In genomic region chr8:120863683-120864082, GRCm38 (mm10) we compare ENCODE assay signal across 25 mouse cellular contexts.
A peak's percentile ranks its signal among the peaks of the same experiment; 100 is the strongest.
DNase-seq lines count a peak whose midpoint lies in the region; ATAC-seq lines count a peak whose summit lies in the region.
"Had no signal": no experiment of that assay in that cellular context is flagged by ENCODE, and none has a peak within 500 bp of the region (broad histone marks: within the 10 kb centered on the region; RNA-seq: fewer than 3 reads in every experiment).

No protein-coding gene starts in this region.

- WGBS in heart, embryonic 12.5 days = 83% methylated on average over 4 of the region's 4 CpGs
- 70% methylated on average over 4 of the region's 4 CpGs for WGBS in kidney, embryonic 14.5 days

- H3K9ac ChIP-seq in heart, embryonic 12.5 days = no peak overlapping the region
- no peak overlapping the region for H3K9ac ChIP-seq in kidney, embryonic 14.5 days (ENCODE audit: low read depth, low read length)
- H3K9ac ChIP-seq: embryonic facial prominence, embryonic 15.5 days; forebrain, embryonic 13.5 days; intestine, embryonic 15.5 days; limb, embryonic 13.5 days; midbrain, embryonic 13.5 days; stomach, embryonic 15.5 days had no signal

- peaks cover 20% of the 10 kb centered on the region for H3K4me1 ChIP-seq in heart, embryonic 12.5 days (replicated peaks)
- H3K4me1 ChIP-seq in kidney, embryonic 14.5 days (ENCODE audit: control insufficient read depth, insufficient read depth, low read length) = 0 out of 2 replicates have a peak, but pooled peaks cover 5% of the 10 kb centered on the region
- H3K4me1 ChIP-seq: forebrain, embryonic 13.5 days; midbrain, embryonic 13.5 days had no signal

- ATAC-seq in heart, embryonic 12.5 days (ENCODE audit: insufficient number of reproducible peaks, low FRiP score) = no peak
- ATAC-seq in kidney, embryonic 14.5 days (ENCODE audit: low FRiP score, low TSS enrichment) = no peak
- ATAC-seq: activated CD4-positive, CD25-positive, alpha-beta regulatory T cell, adult 4 months; forebrain, embryonic 13.5 days; hindbrain, postnatal 0 days; intestine, embryonic 15.5 days; midbrain, embryonic 13.5 days had no signal

- H3K27me3 ChIP-seq in heart, embryonic 12.5 days (replicated peaks) = peaks cover 64% of the 10 kb centered on the region
- peaks cover 6% of the 10 kb centered on the region; the same call in 1 of the 2 replicates for H3K27me3 ChIP-seq in kidney, embryonic 14.5 days (ENCODE audit: control insufficient read depth, insufficient read depth, low read length)
- H3K27me3 ChIP-seq: intestine, embryonic 15.5 days; stomach, embryonic 15.5 days had no signal

- DNase-seq in heart, postnatal 4 days = peak; percentile 49
- peak; percentile 17 for DNase-seq in kidney, postnatal 14 days
- DNase-seq in ovary, postnatal 14 days (ENCODE audit: low spot score) = peak; percentile 5
- DNase-seq in ovary, adult 18-20 months (ENCODE audit: low spot score) = no peak
- no peak for DNase-seq in thymus, postnatal 10 days (ENCODE audit: low spot score in 2 of 2)
- DNase-seq: B cell, adult 2 months; cerebellum, adult 8-10 months; cerebellum, postnatal 25 days; gastrocnemius, postnatal 10 days; heart, postnatal 14 days; right cerebral cortex, postnatal 25 days; thymus, postnatal 25 days had no signal

- no peaks in the 10 kb centered on the region for H3K36me3 ChIP-seq in heart, embryonic 12.5 days
- H3K36me3 ChIP-seq in kidney, embryonic 14.5 days (ENCODE audit: control insufficient read depth, insufficient read depth, low read length) = no peaks in the 10 kb centered on the region
- H3K36me3 ChIP-seq: embryonic facial prominence, embryonic 10.5 days; embryonic facial prominence, embryonic 15.5 days; intestine, embryonic 15.5 days; limb, embryonic 13.5 days; midbrain, embryonic 13.5 days; stomach, embryonic 15.5 days had no signal

- H3K4me2 ChIP-seq in heart, embryonic 12.5 days = no peak overlapping the region
- no peak overlapping the region for H3K4me2 ChIP-seq in kidney, embryonic 14.5 days (replicated peaks; ENCODE audit: low read depth, low read length)
- H3K4me2 ChIP-seq: embryonic facial prominence, embryonic 15.5 days; forebrain, embryonic 13.5 days; intestine, embryonic 15.5 days; limb, embryonic 13.5 days; liver, embryonic 11.5 days; midbrain, embryonic 13.5 days; stomach, embryonic 15.5 days had no signal

- 0 out of 2 replicates have a peak, but pooled peaks cover 4% of the 10 kb centered on the region for H3K9me3 ChIP-seq in heart, embryonic 12.5 days (replicated peaks)
- H3K9me3 ChIP-seq in kidney, embryonic 14.5 days (ENCODE audit: control insufficient read depth, low read length) = no peaks in the 10 kb centered on the region
- H3K9me3 ChIP-seq: embryonic facial prominence, embryonic 10.5 days; embryonic facial prominence, embryonic 15.5 days; forebrain, embryonic 13.5 days; intestine, embryonic 15.5 days; limb, embryonic 13.5 days; midbrain, embryonic 13.5 days; stomach, embryonic 15.5 days had no signal

- H3K27ac ChIP-seq in heart, embryonic 12.5 days (ENCODE audit: poor library complexity, severe bottlenecking) = no peak overlapping the region
- no peak overlapping the region for H3K27ac ChIP-seq in kidney, embryonic 14.5 days (ENCODE audit: low read depth, low read length)
- H3K27ac ChIP-seq: embryonic facial prominence, embryonic 10.5 days; embryonic facial prominence, embryonic 15.5 days; forebrain, embryonic 13.5 days; hindbrain, postnatal 0 days; intestine, embryonic 15.5 days; limb, embryonic 13.5 days; macrophage; midbrain, embryonic 13.5 days; stomach, embryonic 15.5 days had no signal

- no peak overlapping the region for H3K4me3 ChIP-seq in heart, embryonic 12.5 days
- H3K4me3 ChIP-seq in kidney, embryonic 14.5 days (ENCODE audit: low read length) = no peak overlapping the region
- H3K4me3 ChIP-seq: embryonic facial prominence, embryonic 10.5 days; embryonic facial prominence, embryonic 15.5 days; forebrain, embryonic 13.5 days; intestine, embryonic 15.5 days; limb, embryonic 13.5 days; midbrain, embryonic 13.5 days; stomach, embryonic 15.5 days had no signal

Comparison
In these comparisons a context has a peak if more than half of its experiments do, and no peak if none do; other contexts are left out.
1. DNase-seq: peak in heart, postnatal 4 days (single experiment), kidney, postnatal 14 days (single experiment) and ovary, postnatal 14 days (single experiment); none in ovary, adult 18-20 months (single experiment) and thymus, postnatal 10 days (0 of 2).